Mouse (Mus musculus) stomach, embryonic 16.5 days (tissue): ENCODE results near the gene Lrig1. TPM values are rescaled to one million over a fixed set of nuclear protein-coding genes. Genes with fewer than 3 reads are reported as not detected.
A peak's percentile ranks its signal among the peaks of the same experiment; 100 is the strongest.

Source experiments
- ATAC-seq: fragments of 200-750 bp; cut with Nextera tagmentation; 2 replicates; pipeline ENCODE4 v1.8.0; 2017; ENCODE audit warnings: moderate number of reproducible peaks, moderate TSS enrichment; ENCODE audit not compliant: insufficient read depth, low FRiP score
- H3K27ac ChIP-seq: fragments of 300-500 bp; sonication (generic); 2 replicates; pipeline ENCODE4 v1.5.1; 2014; ENCODE audit warnings: low read length
- H3K27me3 ChIP-seq: fragments of 300-500 bp; sonication (generic); 2 replicates; pipeline ENCODE4 v1.6.1; 2014; ENCODE audit warnings: low read length, control low read depth, mixed read lengths; ENCODE audit not compliant: control insufficient read depth, insufficient read depth
- H3K36me3 ChIP-seq: fragments of 300-500 bp; sonication (generic); 2 replicates; pipeline ENCODE4 v1.6.1; 2014; ENCODE audit warnings: low read length; ENCODE audit not compliant: control insufficient read depth, insufficient read depth
- H3K4me1 ChIP-seq: fragments of 300-500 bp; sonication (generic); 2 replicates; pipeline ENCODE4 v1.6.1; 2014; ENCODE audit warnings: low read length, control low read depth, mixed read lengths; ENCODE audit not compliant: control insufficient read depth, insufficient read depth
- H3K4me2 ChIP-seq: fragments of 300-500 bp; sonication (generic); 2 replicates; pipeline ENCODE4 v1.6.1; 2014; ENCODE audit warnings: low read depth, low read length, mixed read lengths
- H3K4me3 ChIP-seq: fragments of 300-500 bp; sonication (generic); replicated peaks from 2 replicates; pipeline ENCODE4 v1.5.1; 2014; ENCODE audit warnings: mild to moderate bottlenecking, low read length
- H3K9ac ChIP-seq: fragments of 300-500 bp; sonication (generic); 2 replicates; pipeline ENCODE4 v1.6.1; 2014; ENCODE audit warnings: low read length
- H3K9me3 ChIP-seq: fragments of 300-500 bp; sonication (generic); replicated peaks from 2 replicates; pipeline ENCODE4 v1.6.1; 2016; ENCODE audit warnings: low read length, control low read depth; ENCODE audit not compliant: control insufficient read depth
- WGBS: fragments of 180-500 bp; shearing (Covaris S2); extraction: QIAGEN DNeasy Blood & Tissue Kit; methylation state at CpG from one replicate; pipeline ENCODE4 v1.1.7; 2014; 5-methylcytosine and 5-hydroxymethylcytosine counted together
- polyA plus RNA-seq: library from polyadenylated mRNA; unstranded; fragments of >200 nt; fragmentation: Nextera tagmentation; extraction: Ambion mirVana; gene quantifications from 2 replicates; pipeline ENCODE4 v1.2.1, GENCODE M21; 2015

The Lrig1 gene
- polyA plus RNA-seq, 1 experiment from 2014 or later = 18.3 TPM

GRCm38 (mm10) chr6:94694481-94694880, 5.5 kb downstream of the Lrig1 start:
- 21% methylated on average over 1 of the region's 1 CpGs for WGBS
- H3K27ac ChIP-seq = 0 out of 2 replicates have a peak overlapping the region, but pooled peaks have one; percentile 25
- no peaks in the 10 kb centered on the region for H3K9me3 ChIP-seq
- no peaks in the 10 kb centered on the region for H3K36me3 ChIP-seq
- H3K9ac ChIP-seq = no peak overlapping the region; the same call in 1 of the 2 replicates
- H3K4me1 ChIP-seq = peaks cover 77% of the 10 kb centered on the region
- H3K27me3 ChIP-seq = no peaks in the 10 kb centered on the region
- no peak overlapping the region for H3K4me3 ChIP-seq
- ATAC-seq = no peak
- peak overlapping the region; percentile 71 for H3K4me2 ChIP-seq

GRCm38 (mm10) chr6:94693091-94693490, 6.9 kb downstream of the Lrig1 start:
- no peaks in the 10 kb centered on the region for H3K36me3 ChIP-seq
- H3K27ac ChIP-seq = peak overlapping the region; percentile 50
- no peak overlapping the region for H3K9ac ChIP-seq
- H3K4me3 ChIP-seq = no peak overlapping the region
- no peaks in the 10 kb centered on the region for H3K9me3 ChIP-seq
- 58% methylated on average over 9 of the region's 9 CpGs for WGBS
- ATAC-seq = no peak
- peak overlapping the region; percentile 41 for H3K4me2 ChIP-seq
- no peaks in the 10 kb centered on the region for H3K27me3 ChIP-seq
- H3K4me1 ChIP-seq = peaks cover 83% of the 10 kb centered on the region

GRCm38 (mm10) chr6:94692003-94692402, 8.0 kb downstream of the Lrig1 start:
- ATAC-seq = no peak
- peak overlapping the region; percentile 41 for H3K4me2 ChIP-seq
- no peaks in the 10 kb centered on the region for H3K27me3 ChIP-seq
- no peaks in the 10 kb centered on the region for H3K36me3 ChIP-seq
- 0 out of 2 replicates have a peak overlapping the region, but pooled peaks have one; percentile 14 for H3K4me3 ChIP-seq
- H3K9ac ChIP-seq = no peak overlapping the region
- 52% methylated on average over 2 of the region's 2 CpGs for WGBS
- peaks cover 84% of the 10 kb centered on the region for H3K4me1 ChIP-seq
- H3K27ac ChIP-seq = peak overlapping the region; percentile 50
- no peaks in the 10 kb centered on the region for H3K9me3 ChIP-seq

GRCm38 (mm10) chr6:94690247-94690646, 9.7 kb downstream of the Lrig1 start:
- Histone ChIP-seq H3K4me2 (peak overlapping the region; percentile 20), H3K36me3 (no peaks in the 10 kb centered on the region), H3K9ac (no peak overlapping the region), H3K27me3 (no peaks in the 10 kb centered on the region), H3K27ac (peak overlapping the region; percentile 7), H3K4me1 (peaks cover 82% of the 10 kb centered on the region), H3K4me3 (no peak overlapping the region), H3K9me3 (no peaks in the 10 kb centered on the region)
- WGBS = 33% methylated on average over 7 of the region's 7 CpGs
- ATAC-seq = no peak

GRCm38 (mm10) chr6:94688722-94689121, 11.2 kb downstream of the Lrig1 start:
- peak overlapping the region; percentile 40 for H3K27ac ChIP-seq
- H3K36me3 ChIP-seq = no peaks in the 10 kb centered on the region
- no peak overlapping the region for H3K4me3 ChIP-seq
- H3K27me3 ChIP-seq = no peaks in the 10 kb centered on the region
- WGBS = 44% methylated on average over 4 of the region's 4 CpGs
- H3K4me1 ChIP-seq = peaks cover 83% of the 10 kb centered on the region
- H3K9me3 ChIP-seq = no peaks in the 10 kb centered on the region
- H3K4me2 ChIP-seq = peak overlapping the region; percentile 14; the same call in 1 of the 2 replicates
- H3K9ac ChIP-seq = no peak overlapping the region
- no peak for ATAC-seq

- no peak for ATAC-seq
- no peaks in the 10 kb centered on the region for H3K27me3 ChIP-seq
- no peak overlapping the region for H3K4me3 ChIP-seq
- H3K9me3 ChIP-seq = no peaks in the 10 kb centered on the region
- H3K4me1 ChIP-seq = peaks cover 80% of the 10 kb centered on the region
- H3K36me3 ChIP-seq = no peaks in the 10 kb centered on the region
- no peak overlapping the region for H3K27ac ChIP-seq
- H3K9ac ChIP-seq = peak overlapping the region; percentile 30; the same call in 1 of the 2 replicates
- 49% methylated on average over 6 of the region's 6 CpGs for WGBS
- no peak overlapping the region; the same call in 1 of the 2 replicates for H3K4me2 ChIP-seq
Measured at GRCm38 (mm10) chr6:94686048-94686447, 13.9 kb downstream of the Lrig1 start.

- 53% methylated on average over 6 of the region's 6 CpGs for WGBS
- H3K4me3 ChIP-seq = no peak overlapping the region
- no peaks in the 10 kb centered on the region for H3K9me3 ChIP-seq
- H3K36me3 ChIP-seq = no peaks in the 10 kb centered on the region
- H3K4me1 ChIP-seq = peaks cover 81% of the 10 kb centered on the region
- no peak overlapping the region; the same call in 1 of the 2 replicates for H3K9ac ChIP-seq
- H3K4me2 ChIP-seq = peak overlapping the region; percentile 35; the same call in 1 of the 2 replicates
- no peaks in the 10 kb centered on the region for H3K27me3 ChIP-seq
- ATAC-seq = no peak
- H3K27ac ChIP-seq = no peak overlapping the region
Measured at GRCm38 (mm10) chr6:94685611-94686010, 14.3 kb downstream of the Lrig1 start.

- Histone ChIP-seq H3K4me1 (peaks cover 80% of the 10 kb centered on the region), H3K4me3 (no peak overlapping the region), H3K27ac (peak overlapping the region; percentile 16; the same call in 1 of the 2 replicates), H3K27me3 (no peaks in the 10 kb centered on the region), H3K9ac (peak overlapping the region; percentile 17; the same call in 1 of the 2 replicates), H3K36me3 (no peaks in the 10 kb centered on the region), H3K9me3 (no peaks in the 10 kb centered on the region), H3K4me2 (peak overlapping the region; percentile 35)
- 22% methylated on average over 13 of the region's 13 CpGs for WGBS
- no peak; the same call in 1 of the 2 replicates for ATAC-seq
Measured at GRCm38 (mm10) chr6:94684844-94685557, 15.0 kb downstream of the Lrig1 start.

- no peaks in the 10 kb centered on the region for H3K36me3 ChIP-seq
- H3K9ac ChIP-seq = 0 out of 2 replicates have a peak overlapping the region, but pooled peaks have one; percentile 3
- no peaks in the 10 kb centered on the region for H3K9me3 ChIP-seq
- H3K27me3 ChIP-seq = no peaks in the 10 kb centered on the region
- no peak overlapping the region for H3K4me2 ChIP-seq
- peaks cover 79% of the 10 kb centered on the region for H3K4me1 ChIP-seq
- 53% methylated on average over 3 of the region's 3 CpGs for whole genome bisulfite sequencing
- peak overlapping the region; percentile 11; the same call in 1 of the 2 replicates for H3K27ac ChIP-seq
- no peak for ATAC-seq
- H3K4me3 ChIP-seq = no peak overlapping the region
Measured at GRCm38 (mm10) chr6:94683701-94684100, 16.3 kb downstream of the Lrig1 start.
